ENCODE assay signal across 15 mouse cellular contexts in genomic region chr17:29791531-29792050, GRCm38 (mm10).
"Had no signal": no experiment of that assay in that cellular context is flagged by ENCODE, and none has a peak within 500 bp of the region (broad histone marks: within the 10 kb centered on the region; RNA-seq: fewer than 3 reads in every experiment).

No protein-coding gene starts in this region.

- ATAC-seq: liver, postnatal 0 days; midbrain, embryonic 16.5 days had no signal

- H3K4me3 ChIP-seq: left cerebral cortex, adult 2 months; limb, embryonic 12.5 days; liver, embryonic 13.5 days; lung, embryonic 15.5 days; midbrain, embryonic 12.5 days had no signal

- H3K36me3 ChIP-seq: limb, embryonic 12.5 days; liver, embryonic 13.5 days; lung, embryonic 15.5 days; midbrain, embryonic 12.5 days had no signal

- H3K27me3 ChIP-seq: limb, embryonic 12.5 days; midbrain, embryonic 12.5 days had no signal

- DNase-seq: kidney, adult 9 months; kidney, postnatal 36 days; liver; liver, embryonic 13.5 days; liver, postnatal 0 days; lung, postnatal 14 days; spleen, adult 18-20 months; thymus, adult 18-20 months; thymus, postnatal 14 days had no signal

- H3K4me2 ChIP-seq: limb, embryonic 12.5 days; liver, embryonic 13.5 days; lung, embryonic 15.5 days; midbrain, embryonic 12.5 days had no signal

- H3K9me3 ChIP-seq: limb, embryonic 12.5 days; liver, embryonic 13.5 days; lung, embryonic 15.5 days had no signal

- H3K9ac ChIP-seq: limb, embryonic 12.5 days; liver, embryonic 13.5 days; liver, postnatal 0 days; lung, embryonic 15.5 days; midbrain, embryonic 12.5 days had no signal

- H3K27ac ChIP-seq: kidney, postnatal 0 days; left cerebral cortex, adult 2 months; limb, embryonic 12.5 days; liver, embryonic 13.5 days; lung, embryonic 15.5 days; midbrain, embryonic 12.5 days had no signal
